Mouse (Mus musculus) kidney, embryonic 16.5 days (tissue): Measurements from ENCODE around the gene Odf3l1. TPM values are rescaled to one million over a fixed set of nuclear protein-coding genes. Genes with fewer than 3 reads are reported as not detected.

Source experiments
- ATAC-seq: fragments of 200-750 bp; cut with Nextera tagmentation; 2 replicates; pipeline ENCODE4 v1.8.0; 2017; ENCODE audit warnings: moderate TSS enrichment; ENCODE audit not compliant: low FRiP score, low TSS enrichment
- H3K27ac ChIP-seq: fragments of 300-500 bp; sonication (generic); 2 replicates; pipeline ENCODE4 v1.5.1; 2014; ENCODE audit warnings: low read length
- H3K27me3 ChIP-seq: fragments of 300-500 bp; sonication (generic); 2 replicates; pipeline ENCODE4 v1.6.1; 2014; ENCODE audit warnings: low read length, control low read depth, mixed read lengths; ENCODE audit not compliant: insufficient read depth
- H3K36me3 ChIP-seq: fragments of 300-500 bp; sonication (generic); 2 replicates; pipeline ENCODE4 v1.6.1; 2014; ENCODE audit warnings: low read length, control low read depth, mixed read lengths; ENCODE audit not compliant: insufficient read depth
- H3K4me1 ChIP-seq: fragments of 300-500 bp; sonication (generic); 2 replicates; pipeline ENCODE4 v1.6.1; 2014; ENCODE audit warnings: low read length, control low read depth, mixed read lengths; ENCODE audit not compliant: insufficient read depth
- H3K4me2 ChIP-seq: fragments of 300-500 bp; sonication (generic); replicated peaks from 2 replicates; pipeline ENCODE4 v1.6.1; 2014; ENCODE audit warnings: low read depth, low read length
- H3K4me3 ChIP-seq: fragments of 300-500 bp; sonication (generic); 2 replicates; pipeline ENCODE4 v1.5.1; 2014; ENCODE audit warnings: mild to moderate bottlenecking, low read length
- H3K9ac ChIP-seq: fragments of 300-500 bp; sonication (generic); replicated peaks from 2 replicates; pipeline ENCODE4 v1.6.1; 2014; ENCODE audit warnings: low read length
- H3K9me3 ChIP-seq: fragments of 300-500 bp; sonication (generic); 2 replicates; pipeline ENCODE4 v1.6.1; 2016; ENCODE audit warnings: low read length, control low read depth
- whole genome bisulfite sequencing: fragments of 180-500 bp; shearing (Covaris S2); extraction: QIAGEN DNeasy Blood & Tissue Kit; methylation state at CpG from one replicate; pipeline ENCODE4 v1.1.7; 2014; 5-methylcytosine and 5-hydroxymethylcytosine counted together
- polyA plus RNA-seq: library from polyadenylated mRNA; unstranded; fragments of >200 nt; fragmentation: Nextera tagmentation; extraction: Ambion mirVana; gene quantifications from 2 replicates; pipeline ENCODE4 v1.2.1, GENCODE M21; 2015

Odf3l1 gene
- polyA plus RNA-seq, 1 experiment from 2014 or later = 0.26 TPM

DNA sequence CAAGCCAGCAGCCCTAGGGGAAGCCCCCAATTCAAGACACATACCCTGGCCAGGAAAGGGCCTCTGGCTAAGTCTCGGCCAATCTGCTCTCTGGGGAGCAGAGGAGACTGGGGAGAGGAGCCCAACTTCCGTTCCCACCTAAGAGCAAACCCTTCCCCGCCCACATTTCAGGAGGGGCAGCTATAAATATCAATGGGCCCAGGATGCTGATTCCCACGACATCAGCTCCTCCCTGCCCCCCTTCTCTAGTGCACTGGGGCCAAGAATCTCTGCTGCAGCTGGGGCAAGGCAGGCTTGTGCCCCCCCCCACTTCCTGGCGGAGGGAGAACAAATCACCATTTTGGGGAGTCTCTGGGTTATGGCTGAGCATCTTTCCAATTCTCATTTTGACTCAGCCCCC lies 6.7 kb upstream of the Odf3l1 start:
- WGBS = 9% methylated on average over 5 of the region's 5 CpGs
- Histone ChIP-seq H3K36me3 (no peaks in the 10 kb centered on the region), H3K9ac (no peak overlapping the region), H3K9me3 (no peaks in the 10 kb centered on the region), H3K4me3 (no peak overlapping the region), H3K27ac (peak overlapping the region; percentile 73), H3K4me1 (peaks cover 81% of the 10 kb centered on the region), H3K4me2 (peak overlapping the region; percentile 10; the same call in 1 of the 2 replicates), H3K27me3 (no peaks in the 10 kb centered on the region)
- ATAC-seq = peak; percentile 32

DNA sequence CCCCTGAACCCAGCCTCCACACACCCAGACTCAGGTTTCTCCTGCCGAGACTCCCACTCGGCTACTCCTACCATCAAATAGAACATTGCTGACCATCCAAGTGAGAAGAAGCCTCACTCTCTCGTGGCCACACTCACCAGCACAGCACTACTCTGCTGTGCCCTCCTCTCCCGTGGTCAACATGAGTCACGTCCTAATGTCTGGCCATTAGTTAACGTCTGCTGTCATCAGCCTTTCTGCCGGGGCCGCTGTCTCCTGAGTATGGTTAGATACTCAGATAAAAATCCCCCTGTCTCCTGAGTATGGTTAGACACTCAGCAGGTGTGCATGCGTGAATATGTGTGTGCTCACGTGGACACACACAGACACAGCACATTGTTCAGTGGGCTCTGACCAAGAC lies 6.3 kb upstream of the Odf3l1 start:
- no peak overlapping the region for H3K4me3 ChIP-seq
- H3K36me3 ChIP-seq = no peaks in the 10 kb centered on the region
- no peaks in the 10 kb centered on the region for H3K9me3 ChIP-seq
- H3K27ac ChIP-seq = peak overlapping the region; percentile 73
- ATAC-seq = peak; percentile 64
- H3K4me1 ChIP-seq = peaks cover 83% of the 10 kb centered on the region
- H3K9ac ChIP-seq = no peak overlapping the region
- 17% methylated on average over 10 of the region's 10 CpGs for WGBS
- no peaks in the 10 kb centered on the region for H3K27me3 ChIP-seq
- peak overlapping the region; percentile 10; the same call in 1 of the 2 replicates for H3K4me2 ChIP-seq

- Histone ChIP-seq H3K27ac (peak overlapping the region; percentile 73; the same call in 1 of the 2 replicates), H3K4me2 (0 out of 2 replicates have a peak overlapping the region, but pooled peaks have one; percentile 5), H3K4me1 (peaks cover 90% of the 10 kb centered on the region), H3K27me3 (no peaks in the 10 kb centered on the region), H3K4me3 (no peak overlapping the region), H3K9ac (no peak overlapping the region), H3K36me3 (no peaks in the 10 kb centered on the region), H3K9me3 (no peaks in the 10 kb centered on the region)
- no peak for ATAC-seq
- WGBS = 38% methylated on average over 13 of the region's 13 CpGs
These were observed 5.1 kb upstream of the Odf3l1 start for GRCm38 (mm10) chr9:56869552-56869951.

GRCm38 (mm10) chr9:56868292-56868691 lies 3.8 kb upstream of the Odf3l1 start:
- Histone ChIP-seq H3K9me3 (no peaks in the 10 kb centered on the region), H3K4me2 (peak overlapping the region; percentile 55), H3K4me1 (peaks cover 90% of the 10 kb centered on the region), H3K9ac (peak overlapping the region; percentile 31; the same call in 1 of the 2 replicates), H3K36me3 (no peaks in the 10 kb centered on the region), H3K27ac (peak overlapping the region; percentile 31; the same call in 1 of the 2 replicates), H3K4me3 (peak overlapping the region; percentile 10; the same call in 1 of the 2 replicates), H3K27me3 (no peaks in the 10 kb centered on the region)
- WGBS = 42% methylated on average over 6 of the region's 6 CpGs
- no peak for ATAC-seq

DNA sequence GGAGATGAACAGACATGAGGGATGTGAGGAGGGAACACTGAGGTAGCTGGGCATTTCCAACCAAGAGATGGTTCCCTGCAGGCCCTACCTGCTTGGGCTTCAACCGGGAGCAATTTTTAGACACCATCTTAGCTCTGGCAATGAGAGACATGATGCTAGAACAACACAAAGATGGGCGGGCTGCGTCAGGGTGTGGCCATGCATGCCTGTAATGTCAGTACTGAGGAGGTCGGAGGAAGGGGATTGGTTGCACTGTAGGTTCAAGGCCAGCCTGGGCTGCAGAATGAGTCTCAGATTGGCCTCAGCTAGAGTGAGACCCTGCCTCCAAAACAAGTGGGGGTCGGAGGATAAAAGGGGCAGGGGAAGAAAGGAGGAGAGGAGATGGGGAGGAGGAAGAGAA lies 2.0 kb upstream of the Odf3l1 start:
- no peaks in the 10 kb centered on the region for H3K9me3 ChIP-seq
- 0 out of 2 replicates have a peak overlapping the region, but pooled peaks have one; percentile 16 for H3K27ac ChIP-seq

DNA sequence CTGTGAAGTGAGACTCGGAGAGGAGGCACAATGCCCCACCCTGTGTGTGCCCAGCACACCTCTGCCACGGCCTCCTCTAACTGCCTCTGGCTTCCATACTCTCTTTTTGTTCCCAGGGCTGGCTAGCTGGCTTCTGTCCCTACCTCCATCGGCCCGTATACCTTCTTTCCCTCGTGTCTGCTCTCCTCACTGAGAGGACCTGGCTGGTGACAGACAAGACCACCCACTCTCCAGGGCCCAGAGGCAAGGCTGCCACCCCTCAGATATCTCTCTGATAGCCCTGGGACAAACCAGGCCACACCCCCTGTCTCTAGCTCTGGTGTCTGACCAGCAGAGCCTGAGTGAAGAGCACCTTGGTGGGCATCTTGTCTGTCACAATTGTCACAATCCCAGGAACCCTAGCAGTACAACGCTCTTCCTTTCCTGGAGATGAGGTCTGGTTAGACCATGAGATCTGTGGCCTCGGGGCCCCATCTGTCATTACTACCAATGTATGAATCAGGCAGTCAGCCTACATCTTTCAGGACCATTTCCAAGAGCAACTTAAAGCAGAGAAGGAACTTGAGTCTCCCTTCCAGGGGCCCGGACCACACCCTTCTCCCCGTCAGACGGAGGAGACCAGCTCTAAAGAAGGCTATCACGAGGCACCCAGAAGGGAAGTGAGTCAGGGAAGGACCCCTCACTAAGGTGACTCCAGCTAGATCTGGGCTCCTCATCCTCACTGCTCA lies 1.4 kb upstream of the Odf3l1 start:
- ATAC-seq = no peak

More for the DNA sequence above, 2.0 kb upstream of the Odf3l1 start:
- 78% methylated on average over 5 of the region's 5 CpGs for WGBS
- Histone ChIP-seq H3K27me3 (no peaks in the 10 kb centered on the region), H3K36me3 (no peaks in the 10 kb centered on the region), H3K4me1 (peaks cover 86% of the 10 kb centered on the region), H3K4me3 (peak overlapping the region; percentile 51), H3K9ac (peak overlapping the region; percentile 70), H3K4me2 (peak overlapping the region; percentile 55)
- no peak for ATAC-seq

DNA sequence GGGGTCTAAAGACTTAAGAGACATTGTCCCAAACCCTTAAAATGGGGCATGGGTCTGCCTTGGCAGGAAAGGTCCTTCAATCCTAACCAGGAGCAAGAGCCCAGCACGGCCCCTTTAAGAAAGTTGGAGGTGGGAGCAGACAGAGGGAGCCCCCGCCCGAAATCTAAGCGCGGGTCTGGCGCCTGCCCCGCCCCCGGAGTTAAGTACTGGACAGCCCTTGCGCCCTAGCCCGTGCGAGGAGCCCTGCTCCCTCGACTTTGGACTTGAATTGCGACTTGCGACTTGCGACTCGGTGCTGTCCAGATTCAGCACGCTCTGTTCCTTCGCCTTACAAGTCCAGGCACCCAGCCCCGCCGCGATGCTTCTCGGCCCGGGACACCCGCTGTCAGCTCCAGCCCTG lies 353 bp upstream of the Odf3l1 start, which contains the start of gene Cspg4:
TSS of gene Cspg4 (plus strand) at position 202 of the 400 bp plus-strand sequence.
- H3K4me1 ChIP-seq = peaks cover 81% of the 10 kb centered on the region

More for the DNA sequence above, 1.4 kb upstream of the Odf3l1 start:
- Histone ChIP-seq H3K4me2 (peak overlapping the region; percentile 55), H3K4me1 (peaks cover 83% of the 10 kb centered on the region), H3K36me3 (no peaks in the 10 kb centered on the region), H3K9ac (peak overlapping the region; percentile 70), H3K27me3 (no peaks in the 10 kb centered on the region), H3K9me3 (no peaks in the 10 kb centered on the region), H3K4me3 (peak overlapping the region; percentile 51), H3K27ac (peak overlapping the region; percentile 58; the same call in 1 of the 2 replicates)
- WGBS = 64% methylated on average over 11 of the region's 11 CpGs

GRCm38 (mm10) chr9:56862863-56863262 lies 1.6 kb downstream of the Odf3l1 start:
- H3K4me3 ChIP-seq = no peak overlapping the region
- 35% methylated on average over 2 of the region's 2 CpGs for WGBS
- no peak overlapping the region for H3K9ac ChIP-seq
- peaks cover 2% of the 10 kb centered on the region; the same call in 1 of the 2 replicates for H3K27me3 ChIP-seq
- peaks cover 62% of the 10 kb centered on the region for H3K4me1 ChIP-seq
- H3K36me3 ChIP-seq = no peaks in the 10 kb centered on the region
- H3K4me2 ChIP-seq = no peak overlapping the region
- H3K9me3 ChIP-seq = no peaks in the 10 kb centered on the region
- ATAC-seq = no peak
- H3K27ac ChIP-seq = no peak overlapping the region

More for the DNA sequence above, 353 bp upstream of the Odf3l1 start, which contains the start of gene Cspg4:
- WGBS = under 1% methylated on average over 24 of the region's 24 CpGs
- Histone ChIP-seq H3K9me3 (no peaks in the 10 kb centered on the region), H3K36me3 (no peaks in the 10 kb centered on the region), H3K27ac (peak within 1 kb of the TSS; percentile 73), H3K4me3 (peak within 1 kb of the TSS; percentile 51), H3K9ac (peak within 1 kb of the TSS; percentile 70), H3K27me3 (no peaks in the 10 kb centered on the region), H3K4me2 (peak within 1 kb of the TSS; percentile 55)
- peak; percentile 87 for ATAC-seq

GRCm38 (mm10) chr9:56860486-56861269 lies 3.8 kb downstream of the Odf3l1 start:
- H3K27ac ChIP-seq = no peak overlapping the region
- H3K4me3 ChIP-seq = no peak overlapping the region
- 41% methylated on average over 15 of the region's 15 CpGs for WGBS
- no peak overlapping the region for H3K4me2 ChIP-seq
- ATAC-seq = no peak
- H3K9me3 ChIP-seq = no peaks in the 10 kb centered on the region
- 0 out of 2 replicates have a peak overlapping the region, but pooled peaks have one; percentile 33 for H3K9ac ChIP-seq
- H3K4me1 ChIP-seq = peaks cover 40% of the 10 kb centered on the region
- peaks cover 2% of the 10 kb centered on the region; the same call in 1 of the 2 replicates for H3K27me3 ChIP-seq
- H3K36me3 ChIP-seq = no peaks in the 10 kb centered on the region
